Mouse (Mus musculus) cortical plate, adult 2 months (tissue): ENCODE results near the gene Dhx30.

ENCODE experiments used
- CTCF ChIP-seq: fragments of 200-500 bp; IDR thresholded peaks from 2 replicates; pipeline ENCODE4 v1.5.1; 2011; ENCODE audit warnings: mild to moderate bottlenecking, control low read depth, low read length; ENCODE audit not compliant: insufficient read depth; ENCODE audit errors: extremely low read depth
- POLR2A ChIP-seq: fragments of 200-500 bp; IDR thresholded peaks from 2 replicates; pipeline ENCODE4 v1.6.1; 2011; ENCODE audit warnings: mild to moderate bottlenecking, low read length, control low read depth; ENCODE audit not compliant: insufficient read depth; ENCODE audit errors: extremely low read depth

DNA sequence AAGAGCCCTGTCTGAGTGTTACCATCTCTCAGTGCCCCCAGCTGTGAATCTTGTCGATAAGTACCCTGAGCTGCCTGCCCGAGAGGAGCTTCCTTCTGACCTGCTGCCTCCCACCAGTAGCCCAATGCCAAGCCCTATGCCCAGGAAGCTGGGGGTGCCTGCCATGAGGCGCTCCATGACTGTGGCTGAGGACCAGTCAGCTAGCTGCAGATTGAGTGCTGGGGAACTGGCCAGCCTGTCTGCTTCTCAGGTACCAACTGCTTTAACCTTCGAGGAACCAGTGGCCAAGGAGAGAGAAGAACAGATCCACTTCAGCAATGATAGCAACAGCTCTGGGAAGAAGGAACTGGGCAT lies 64.7 kb downstream of the Dhx30 start:
- TF ChIP-seq CTCF (no peak), POLR2A (no peak)
